Mouse (Mus musculus) liver, adult 2 months (tissue): ENCODE measurements around the gene Cdh4. TPM values are rescaled to one million over a fixed set of nuclear protein-coding genes. Genes with fewer than 3 reads are reported as not detected.

ENCODE experiments used
- DNase-seq: peaks from one replicate; pipeline ENCODE4 v3.0.0-alpha.2; 2011; ENCODE audit warnings: low read depth, low spot score; ENCODE audit errors: extremely low read depth
- H3K27ac ChIP-seq: fragments of 200-500 bp; replicated peaks from 2 replicates; pipeline ENCODE4 v1.5.1; 2012; ENCODE audit warnings: low read depth, mild to moderate bottlenecking, control low read depth, inconsistent platforms, low read length; ENCODE audit not compliant: insufficient read depth
- H3K27me3 ChIP-seq: fragments of 200-500 bp; 2 replicates; pipeline ENCODE4 v1.6.1; 2012; ENCODE audit warnings: mild to moderate bottlenecking, moderate library complexity, low read length, inconsistent platforms; ENCODE audit not compliant: control insufficient read depth, insufficient read depth
- H3K36me3 ChIP-seq: fragments of 200-500 bp; 2 replicates; pipeline ENCODE4 v1.6.1; 2012; ENCODE audit warnings: low read length, inconsistent platforms; ENCODE audit not compliant: control insufficient read depth, insufficient read depth
- H3K4me1 ChIP-seq: fragments of 200-500 bp; 2 replicates; pipeline ENCODE4 v1.6.1; 2011; ENCODE audit warnings: low read length; ENCODE audit not compliant: control insufficient read depth, insufficient read depth
- H3K4me3 ChIP-seq: fragments of 200-500 bp; 2 replicates; pipeline ENCODE4 v1.5.1; 2011; ENCODE audit warnings: low read depth, mild to moderate bottlenecking, control low read depth, low read length, moderate library complexity; ENCODE audit not compliant: insufficient read depth
- H3K79me2 ChIP-seq: fragments of 200-500 bp; 2 replicates; pipeline ENCODE4 v1.6.1; 2012; ENCODE audit warnings: inconsistent platforms, mild to moderate bottlenecking, low read length, moderate library complexity; ENCODE audit not compliant: control insufficient read depth, insufficient read depth
- H3K9ac ChIP-seq: fragments of 200-500 bp; 2 replicates; pipeline ENCODE4 v1.6.1; 2012; ENCODE audit warnings: low read depth, mild to moderate bottlenecking, control low read depth, inconsistent platforms, low read length
- CTCF ChIP-seq: fragments of 200-500 bp; IDR thresholded peaks from 2 replicates; pipeline ENCODE4 v1.5.1; 2011; ENCODE audit warnings: low read depth, low read length, control low read depth
- POLR2A ChIP-seq: fragments of 200-500 bp; IDR thresholded peaks from 2 replicates; pipeline ENCODE4 v1.6.1; 2011; ENCODE audit warnings: low read length, control low read depth; ENCODE audit not compliant: insufficient read depth; ENCODE audit errors: extremely low read depth
- WGBS: fragments of 180-500 bp; shearing (Covaris S2); methylation state at CpG from one replicate; pipeline ENCODE4 v1.1.7; 2018; 5-methylcytosine and 5-hydroxymethylcytosine counted together
- polyA plus RNA-seq: library from polyadenylated mRNA; depleted of rRNA; stranded (reverse); fragments of >200 nt; gene quantifications from 2 replicates; pipeline ENCODE4 v1.2.3, GENCODE M21; 2012
- total RNA-seq: library from RNA; depleted of rRNA; stranded (reverse); fragments of >200 nt; gene quantifications from 2 replicates; pipeline ENCODE4 v1.2.3, GENCODE M21; 2014

Gene Cdh4
- total and polyA plus RNA-seq, 2 experiments, result 0.18 to 0.37 TPM

- Histone ChIP-seq H3K36me3 (no peaks in the 10 kb centered on the region), H3K27ac (no peak overlapping the region), H3K9ac (no peak overlapping the region), H3K79me2 (no peaks in the 10 kb centered on the region), H3K4me3 (no peak overlapping the region), H3K27me3 (no peaks in the 10 kb centered on the region), H3K4me1 (no peaks in the 10 kb centered on the region)
- no peak for TF ChIP-seq POLR2A
- no peak for TF ChIP-seq CTCF
- WGBS, result 30% methylated on average over 2 of the region's 2 CpGs
- DNase-seq, result no peak
Observed at GRCm38 (mm10) chr2:179536762-179537161, 94.5 kb downstream of the Cdh4 start.

GRCm38 (mm10) chr2:179537390-179537789 lies 95.2 kb downstream of the Cdh4 start:
- Histone ChIP-seq H3K79me2 (no peaks in the 10 kb centered on the region), H3K4me3 (no peak overlapping the region), H3K9ac (no peak overlapping the region), H3K27ac (no peak overlapping the region), H3K4me1 (no peaks in the 10 kb centered on the region), H3K36me3 (no peaks in the 10 kb centered on the region), H3K27me3 (no peaks in the 10 kb centered on the region)
- DNase-seq, result no peak
- WGBS, result 25% methylated on average over 19 of the region's 19 CpGs
- TF ChIP-seq POLR2A, result no peak
- no peak for TF ChIP-seq CTCF

GRCm38 (mm10) chr2:179537800-179538450 lies 95.7 kb downstream of the Cdh4 start:
- H3K4me1 ChIP-seq, result no peaks in the 10 kb centered on the region
- no peak for DNase-seq
- TF ChIP-seq POLR2A, result no peak
- TF ChIP-seq CTCF, result no peak
- H3K36me3 ChIP-seq, result no peaks in the 10 kb centered on the region
- no peak overlapping the region for H3K27ac ChIP-seq
- H3K4me3 ChIP-seq, result no peak overlapping the region
- 70% methylated on average over 3 of the region's 3 CpGs for WGBS
- H3K27me3 ChIP-seq, result no peaks in the 10 kb centered on the region
- no peaks in the 10 kb centered on the region for H3K79me2 ChIP-seq
- H3K9ac ChIP-seq, result no peak overlapping the region

- Histone ChIP-seq H3K79me2 (no peaks in the 10 kb centered on the region), H3K36me3 (no peaks in the 10 kb centered on the region), H3K9ac (no peak overlapping the region), H3K4me3 (no peak overlapping the region), H3K27ac (no peak overlapping the region), H3K27me3 (no peaks in the 10 kb centered on the region), H3K4me1 (no peaks in the 10 kb centered on the region)
- no peak for DNase-seq
- TF ChIP-seq POLR2A, result no peak
- no peak for TF ChIP-seq CTCF
- WGBS, result 74% methylated on average over 4 of the region's 4 CpGs
Observed at GRCm38 (mm10) chr2:179538535-179538934, 96.3 kb downstream of the Cdh4 start.

GRCm38 (mm10) chr2:179539532-179540245 lies 97.5 kb downstream of the Cdh4 start:
- no peak overlapping the region for H3K4me3 ChIP-seq
- no peaks in the 10 kb centered on the region for H3K79me2 ChIP-seq
- H3K4me1 ChIP-seq, result no peaks in the 10 kb centered on the region
- TF ChIP-seq POLR2A (no peak), CTCF (no peak)
- no peaks in the 10 kb centered on the region for H3K27me3 ChIP-seq
- H3K27ac ChIP-seq, result no peak overlapping the region
- no peaks in the 10 kb centered on the region for H3K36me3 ChIP-seq
- WGBS, result 55% methylated on average over 9 of the region's 9 CpGs
- no peak overlapping the region for H3K9ac ChIP-seq
- no peak for DNase-seq

- no peak overlapping the region for H3K9ac ChIP-seq
- H3K79me2 ChIP-seq, result no peaks in the 10 kb centered on the region
- no peaks in the 10 kb centered on the region for H3K4me1 ChIP-seq
- no peak overlapping the region for H3K4me3 ChIP-seq
- TF ChIP-seq CTCF (no peak), POLR2A (no peak)
- 93% methylated on average over 4 of the region's 4 CpGs for WGBS
- H3K27ac ChIP-seq, result no peak overlapping the region
- DNase-seq, result no peak
- no peaks in the 10 kb centered on the region for H3K36me3 ChIP-seq
- H3K27me3 ChIP-seq, result no peaks in the 10 kb centered on the region
Observed at GRCm38 (mm10) chr2:179541096-179541495, 98.9 kb downstream of the Cdh4 start.
